Mouse (Mus musculus) T-helper 2 cell (primary cell): Measurements from ENCODE around the gene Ttll3.

Source experiments
- in situ Hi-C: fragments of 300-600 bp; cut with MboI, MseI; formaldehyde crosslinking; loops from one replicate; pipeline ENCODE4 v1.15.1; 2025; ENCODE audit warnings: high pct_unique_total_duplicates

Ttll3 gene

DNA sequence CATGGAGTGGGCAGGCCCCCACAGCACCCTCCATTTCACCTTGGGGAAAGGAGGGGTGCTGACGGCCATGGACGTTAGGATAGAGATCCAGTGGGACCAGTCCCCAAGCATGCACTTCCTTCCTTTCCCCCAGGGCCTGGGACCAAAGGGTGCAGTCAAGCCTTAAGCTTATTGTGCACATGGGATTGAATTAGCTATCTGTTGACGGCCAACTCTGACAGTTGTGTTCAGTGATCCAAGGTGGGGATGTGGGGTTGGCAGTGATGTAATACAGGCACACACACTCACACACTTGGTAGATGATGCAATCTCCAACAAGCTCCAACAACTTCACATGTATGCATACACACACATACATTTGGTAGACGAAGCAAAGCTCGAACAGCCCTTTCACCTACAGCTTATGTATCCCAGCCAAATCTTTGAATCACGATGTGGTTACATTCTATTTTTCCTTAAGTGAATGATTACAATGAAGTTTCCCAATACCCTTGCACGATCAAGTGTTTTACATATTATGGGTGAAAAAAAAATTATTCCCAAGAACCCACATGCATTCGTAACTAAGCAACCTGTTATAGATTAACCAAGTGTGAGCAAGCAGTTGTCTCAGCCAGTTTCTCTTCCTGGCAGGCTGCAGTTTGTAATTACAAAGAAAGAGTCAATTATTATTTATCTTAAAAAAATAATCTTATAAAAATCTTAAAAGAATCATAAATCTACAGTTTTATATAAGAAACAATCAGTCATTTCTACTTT, 55.3 kb downstream of the Ttll3 start:
- in situ Hi-C loops, result loop anchor here (5.0 to 10.0 kb wide), 2 partner anchors 83 to 520 kb away; no protein-coding TSS in a partner anchor

DNA sequence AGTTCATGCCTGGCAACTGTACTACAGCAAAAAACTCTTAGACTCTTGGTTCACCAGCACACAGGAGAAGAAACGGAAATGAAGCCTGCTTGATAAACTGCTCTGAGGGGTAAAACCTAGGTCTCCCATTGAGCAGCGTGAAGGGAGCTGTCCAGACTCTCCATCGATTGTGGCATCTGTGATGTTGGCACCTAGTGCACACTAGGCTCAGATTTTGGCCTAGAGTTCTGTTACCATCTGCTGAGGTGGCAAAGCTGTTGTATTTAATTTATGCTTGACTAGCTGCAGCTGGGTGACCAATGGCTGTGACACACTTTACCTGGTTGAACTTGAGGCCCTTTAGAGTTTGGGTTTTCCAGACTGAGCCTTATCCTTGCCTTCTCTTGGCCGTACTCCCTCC, 58.6 kb downstream of the Ttll3 start:
- in situ Hi-C loops, result loop anchor here (10.0 kb wide), 1 partner anchor 517 kb away; no protein-coding TSS in a partner anchor

DNA sequence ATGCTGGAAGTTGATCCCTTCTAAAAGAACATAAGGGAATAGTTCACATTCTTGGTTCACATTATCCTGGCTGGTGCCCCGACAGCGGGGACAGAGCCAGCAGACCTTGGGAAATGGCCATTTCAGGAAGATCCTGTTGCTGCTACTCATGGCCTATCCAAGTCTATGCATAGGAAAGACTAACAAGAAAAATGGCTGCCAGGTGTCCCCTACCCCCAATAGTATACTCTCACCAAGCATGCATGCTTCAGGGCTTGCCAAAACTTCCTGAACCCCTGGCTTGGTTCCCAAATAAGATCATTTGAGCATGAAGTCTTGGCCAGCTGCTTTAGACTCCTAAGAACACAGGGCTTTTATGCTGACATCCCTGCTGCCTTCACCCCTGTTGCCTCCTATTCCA, 62.8 kb downstream of the Ttll3 start:
- in situ Hi-C loops, result no loop called here

GRCm38 (mm10) chr6:113455007-113455406, 65.9 kb downstream of the Ttll3 start:
- in situ Hi-C loops, result no loop called here

GRCm38 (mm10) chr6:113457952-113458534, 69.0 kb downstream of the Ttll3 start, which contains the start of gene Il17re:
Gene Il17re, plus strand, starts transcription at chr6:113458484.
- in situ Hi-C loops, result no loop called here

DNA sequence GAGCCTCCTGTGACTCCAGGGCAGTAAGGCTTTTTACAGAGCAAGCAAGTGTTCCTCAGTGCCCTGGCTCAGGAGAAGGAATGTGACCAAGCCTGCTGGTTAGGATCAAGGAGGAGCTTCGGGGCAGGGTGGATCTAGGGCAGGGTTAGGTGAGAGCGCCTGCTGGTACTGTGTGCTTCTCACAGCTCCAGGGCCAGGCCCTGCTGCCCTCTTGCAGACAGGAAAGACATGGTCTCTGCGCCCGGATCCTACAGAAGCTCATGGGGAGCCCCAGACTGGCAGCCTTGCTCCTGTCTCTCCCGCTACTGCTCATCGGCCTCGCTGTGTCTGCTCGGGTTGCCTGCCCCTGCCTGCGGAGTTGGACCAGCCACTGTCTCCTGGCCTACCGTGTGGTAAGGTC, 69.6 kb downstream of the Ttll3 start:
- in situ Hi-C loops, result no loop called here

DNA sequence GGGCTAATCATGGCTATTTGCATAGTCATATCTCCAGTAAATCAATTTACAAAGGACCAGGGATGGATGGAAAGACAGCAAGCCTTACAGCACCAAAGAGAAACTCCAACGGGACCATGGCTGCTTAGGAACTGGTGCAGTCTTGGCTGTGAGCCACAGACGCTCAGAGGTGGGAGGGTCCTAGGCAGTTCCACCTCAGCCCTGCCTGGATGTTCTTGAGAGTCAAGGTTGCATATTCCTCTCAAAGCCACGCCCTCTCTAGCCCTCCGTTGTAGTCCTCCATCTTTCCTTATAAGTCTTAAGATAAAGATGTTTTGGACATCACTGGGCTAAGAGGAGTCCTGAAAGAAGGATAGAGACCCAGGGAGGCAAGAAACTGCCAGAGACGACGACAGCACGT, 75.0 kb downstream of the Ttll3 start:
- in situ Hi-C loops, result no loop called here
